Mouse (Mus musculus) liver, embryonic 14.5 days (tissue): ENCODE measurements around the gene Rftn1. TPM values are rescaled to one million over a fixed set of nuclear protein-coding genes. Genes with fewer than 3 reads are reported as not detected.

Experiments
- ATAC-seq: fragments of 200-750 bp; cut with Nextera tagmentation; 2 replicates; pipeline ENCODE4 v1.8.0; 2017; ENCODE audit warnings: moderate number of reproducible peaks, mild to moderate bottlenecking, moderate library complexity; ENCODE audit not compliant: insufficient read depth
- DNase-seq, 3 experiments: peaks; one replicate each; pipeline ENCODE4 v3.0.0-alpha.2; 2012 to 2013; ENCODE audit warnings: low read depth in 3 of 3, low spot score in 3 of 3
- H3K27ac ChIP-seq: fragments of 300-500 bp; sonication (generic); 2 replicates; pipeline ENCODE4 v1.5.1; 2014; ENCODE audit warnings: moderate library complexity, mild to moderate bottlenecking, control low read depth, inconsistent platforms
- H3K27me3 ChIP-seq: fragments of 300-500 bp; sonication (generic); 2 replicates; pipeline ENCODE4 v1.6.1; 2014; ENCODE audit warnings: mild to moderate bottlenecking, low read length, moderate library complexity; ENCODE audit not compliant: control insufficient read depth, insufficient read depth
- H3K36me3 ChIP-seq: fragments of 300-500 bp; sonication (generic); replicated peaks from 2 replicates; pipeline ENCODE4 v1.6.1; 2014; ENCODE audit warnings: low read depth; ENCODE audit not compliant: control insufficient read depth, insufficient read depth
- H3K4me1 ChIP-seq, 2 experiments: fragments of 200-500 bp in 1 of 2; fragments of 300-500 bp in 1 of 2; sonication (generic) in 1 of 2; replicated peaks; 2 replicates each; pipeline ENCODE4 v1.6.1; 2012 to 2014; ENCODE audit warnings: antibody characterized with exemption in 1 of 2, inconsistent platforms in 1 of 2, low read length in 1 of 2; ENCODE audit not compliant: control insufficient read depth in 2 of 2, insufficient read depth in 2 of 2
- H3K4me2 ChIP-seq: fragments of 300-500 bp; sonication (generic); 2 replicates; pipeline ENCODE4 v1.6.1; 2014; ENCODE audit warnings: low read depth, mild to moderate bottlenecking, control low read depth, moderate library complexity
- H3K4me3 ChIP-seq, 2 experiments: fragments of 200-500 bp in 1 of 2; fragments of 300-500 bp in 1 of 2; sonication (generic) in 1 of 2; 2 replicates each; pipeline ENCODE4 v1.5.1; 2012 to 2014; ENCODE audit warnings: low read depth in 2 of 2, low read length in 2 of 2, mild to moderate bottlenecking in 2 of 2, control low read depth in 1 of 2, inconsistent platforms in 1 of 2, moderate library complexity in 1 of 2; ENCODE audit not compliant: insufficient read depth in 1 of 2
- H3K9ac ChIP-seq: fragments of 300-500 bp; sonication (generic); replicated peaks from 2 replicates; pipeline ENCODE4 v1.6.1; 2014; ENCODE audit warnings: mild to moderate bottlenecking, control low read depth, moderate library complexity
- H3K9me3 ChIP-seq: fragments of 300-500 bp; sonication (generic); 2 replicates; pipeline ENCODE4 v1.6.1; 2016; ENCODE audit warnings: low read length, mixed read lengths; ENCODE audit not compliant: control insufficient read depth
- CTCF ChIP-seq: IDR thresholded peaks from 2 replicates; pipeline ENCODE4 v1.5.1; 2016; ENCODE audit warnings: antibody characterized with exemption, low read depth, control low read depth
- EP300 ChIP-seq: IDR thresholded peaks from 2 replicates; pipeline ENCODE4 v1.6.1; 2016; ENCODE audit warnings: antibody characterized with exemption, low read depth
- WGBS: fragments of 180-500 bp; shearing (Covaris S2); extraction: QIAGEN DNeasy Blood & Tissue Kit; methylation state at CpG from one replicate; pipeline ENCODE4 v1.1.7; 2014; ENCODE audit not compliant: insufficient replicate concordance; 5-methylcytosine and 5-hydroxymethylcytosine counted together
- polyA plus RNA-seq, 2 experiments: library from polyadenylated mRNA; depleted of rRNA in 1 of 2; stranded (reverse) in 1 of 2; unstranded in 1 of 2; fragments of >200 nt; fragmentation: Nextera tagmentation in 1 of 2; extraction: Ambion mirVana in 1 of 2; gene quantifications; 2 replicates each; pipeline versions ENCODE4 v1.2.1 to v1.2.3; 2012 to 2014

Rftn1 gene
- polyA plus RNA-seq, 2 experiments = 2.2 to 3.2 TPM

GRCm38 (mm10) chr17:50094077-50094476 is 96.4 kb downstream of the Rftn1 start:
- Histone ChIP-seq H3K4me2 (no peak overlapping the region), H3K9ac (no peak overlapping the region), H3K27ac (no peak overlapping the region), H3K4me1 (no peaks in the 10 kb centered on the region), H3K4me3 (no peak overlapping the region), H3K27me3 (no peaks in the 10 kb centered on the region), H3K9me3 (no peaks in the 10 kb centered on the region), H3K36me3 (no peaks in the 10 kb centered on the region)
- 71% methylated on average over 5 of the region's 5 CpGs for WGBS
- ATAC-seq (no peak), DNase-seq (no peak)
- TF ChIP-seq EP300 (no peak), CTCF (no peak)

DNA sequence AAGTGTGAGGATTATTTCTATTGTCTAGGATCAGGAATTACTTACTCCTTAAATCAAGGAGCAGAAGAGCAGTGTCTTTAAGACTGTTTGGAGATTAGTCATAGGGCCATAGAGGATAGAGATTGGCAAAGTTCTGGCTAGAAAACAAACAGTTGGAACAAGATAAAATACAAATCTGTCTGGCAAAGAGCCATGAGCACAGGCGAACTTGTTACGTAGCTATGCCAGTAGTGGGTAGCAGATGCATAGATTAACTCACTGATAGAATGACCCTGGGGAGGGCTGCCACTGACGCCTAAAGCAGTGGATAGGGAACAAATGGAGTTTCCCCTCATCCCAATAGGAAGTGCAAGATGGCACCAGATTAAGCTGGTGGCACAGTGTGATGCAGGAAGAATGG is 97.1 kb downstream of the Rftn1 start:
- Histone ChIP-seq H3K27me3 (no peaks in the 10 kb centered on the region), H3K27ac (no peak overlapping the region), H3K4me1 (no peaks in the 10 kb centered on the region), H3K4me3 (no peak overlapping the region), H3K4me2 (no peak overlapping the region), H3K9me3 (no peaks in the 10 kb centered on the region), H3K36me3 (no peaks in the 10 kb centered on the region), H3K9ac (no peak overlapping the region)
- ATAC-seq (no peak), DNase-seq (no peak)
- WGBS = 47% methylated on average over 3 of the region's 3 CpGs
- TF ChIP-seq CTCF = no peak
- TF ChIP-seq EP300 = no peak

- 69% methylated on average over 8 of the region's 8 CpGs for WGBS
- ATAC-seq (no peak), DNase-seq (no peak)
- TF ChIP-seq CTCF (no peak), EP300 (no peak)
- Histone ChIP-seq H3K36me3 (no peaks in the 10 kb centered on the region), H3K27ac (no peak overlapping the region), H3K4me2 (no peak overlapping the region), H3K27me3 (no peaks in the 10 kb centered on the region), H3K9ac (no peak overlapping the region), H3K9me3 (no peaks in the 10 kb centered on the region), H3K4me3 (no peak overlapping the region), H3K4me1 (no peaks in the 10 kb centered on the region)
Observed at GRCm38 (mm10) chr17:50092848-50093247, 97.6 kb downstream of the Rftn1 start.

DNA sequence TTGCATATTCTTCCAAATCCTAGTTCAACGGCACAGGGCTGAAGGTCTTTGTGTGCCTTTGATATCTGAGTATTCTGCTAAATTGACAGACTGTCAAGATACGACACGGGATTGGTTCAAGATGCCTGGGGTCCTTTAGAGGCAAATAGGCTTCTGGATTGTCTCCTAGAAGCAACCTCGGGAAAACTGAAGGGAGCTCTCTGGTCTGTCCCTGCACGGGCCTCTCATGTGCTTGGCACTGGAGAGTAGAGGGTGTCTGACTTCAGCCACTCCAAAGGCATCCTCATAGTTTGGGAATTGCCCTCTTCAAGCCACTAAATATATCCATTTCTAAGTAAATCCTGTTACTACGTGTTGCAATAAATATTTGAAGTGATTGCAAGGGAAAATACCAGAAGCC is 98.6 kb downstream of the Rftn1 start:
- WGBS = 60% methylated on average over 6 of the region's 6 CpGs
- ATAC-seq = no peak
- Histone ChIP-seq H3K4me2 (no peak overlapping the region), H3K4me3 (no peak overlapping the region), H3K36me3 (no peaks in the 10 kb centered on the region), H3K27ac (no peak overlapping the region), H3K9ac (no peak overlapping the region), H3K9me3 (no peaks in the 10 kb centered on the region), H3K4me1 (no peaks in the 10 kb centered on the region), H3K27me3 (no peaks in the 10 kb centered on the region)
- TF ChIP-seq CTCF (no peak), EP300 (no peak)
- no peak for DNase-seq

DNA sequence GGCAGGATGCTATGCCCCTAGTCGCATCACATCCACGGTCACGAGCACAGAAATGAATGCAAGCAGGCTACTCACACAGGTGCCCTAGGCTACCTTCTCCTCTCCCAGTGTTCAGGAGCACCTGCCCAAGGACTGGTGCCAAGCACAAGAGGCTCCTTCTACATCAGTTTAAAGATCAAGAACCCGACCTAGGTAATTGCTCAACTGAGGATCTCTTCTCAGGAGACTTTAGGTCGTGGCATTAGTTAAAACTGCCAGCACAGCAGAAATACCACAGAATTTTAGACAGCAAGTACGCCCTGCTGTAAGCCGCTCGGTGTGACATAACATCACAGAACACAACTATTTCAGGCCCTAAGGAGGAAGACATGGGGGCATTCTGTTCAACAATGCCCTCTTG is 100.7 kb downstream of the Rftn1 start:
- ATAC-seq = no peak
- TF ChIP-seq EP300 (no peak), CTCF (no peak)
- Histone ChIP-seq H3K9ac (no peak overlapping the region), H3K27ac (no peak overlapping the region), H3K27me3 (no peaks in the 10 kb centered on the region), H3K36me3 (no peaks in the 10 kb centered on the region), H3K4me2 (no peak overlapping the region), H3K4me3 (no peak overlapping the region), H3K9me3 (no peaks in the 10 kb centered on the region), H3K4me1 (no peaks in the 10 kb centered on the region)
- WGBS = 72% methylated on average over 8 of the region's 8 CpGs
- no peak for DNase-seq

DNA sequence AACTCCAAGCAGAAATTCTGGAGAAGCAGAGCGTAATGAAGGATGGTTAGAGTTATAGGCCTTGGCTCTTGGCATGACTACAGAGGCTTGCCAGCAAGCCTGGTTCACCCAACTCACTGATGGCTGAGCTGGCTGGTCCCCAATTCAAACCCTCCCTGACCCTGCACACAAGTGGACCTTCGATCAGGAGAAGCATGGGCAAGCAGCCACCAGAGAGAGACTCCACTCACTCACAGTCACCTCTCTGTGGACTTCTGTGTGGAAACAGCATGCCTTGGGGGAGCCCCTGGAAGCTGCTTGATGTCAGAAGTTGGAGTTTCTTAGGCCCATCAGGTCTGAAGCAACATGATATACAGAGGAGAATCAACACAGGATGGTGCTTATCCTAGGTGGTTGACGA is 102.4 kb downstream of the Rftn1 start:
- Histone ChIP-seq H3K4me2 (no peak overlapping the region), H3K27me3 (no peaks in the 10 kb centered on the region), H3K9ac (no peak overlapping the region), H3K9me3 (no peaks in the 10 kb centered on the region), H3K4me1 (no peaks in the 10 kb centered on the region), H3K27ac (no peak overlapping the region), H3K36me3 (no peaks in the 10 kb centered on the region), H3K4me3 (no peak overlapping the region)
- no peak for DNase-seq
- ATAC-seq = no peak
- TF ChIP-seq CTCF (no peak), EP300 (no peak)
- 63% methylated on average over 3 of the region's 3 CpGs for WGBS
